Mouse (Mus musculus): ENCODE data around the gene Dync1h1.
A peak's percentile ranks its signal among the peaks of the same experiment; 100 is the strongest.
"Not testable (repeated sequence)": the region's sequence is repeated elsewhere in the genome, so short reads cannot be mapped to it uniquely, and the experiment has no call there.

Dync1h1 gene

GRCm38 (mm10) chr12:110696173-110696974 is 95.1 kb downstream of the Dync1h1 start:
- DNase-seq (ENCODE audit: low spot score), result peak; percentile 87

- no peak for DNase-seq (ENCODE audit: low spot score)
Observed at GRCm38 (mm10) chr12:110696975-110697400, 95.7 kb downstream of the Dync1h1 start.

- no peak for DNase-seq (ENCODE audit: low spot score)
Observed at GRCm38 (mm10) chr12:110697457-110697856, 96.2 kb downstream of the Dync1h1 start.

- DNase-seq (ENCODE audit: low spot score), result no peak
Observed at GRCm38 (mm10) chr12:110698080-110698479, 96.8 kb downstream of the Dync1h1 start.

- no peak for DNase-seq (ENCODE audit: low spot score)
Observed at GRCm38 (mm10) chr12:110698523-110699170, 97.4 kb downstream of the Dync1h1 start.

- no peak for DNase-seq (ENCODE audit: low spot score)
Observed at GRCm38 (mm10) chr12:110699171-110699547, 97.9 kb downstream of the Dync1h1 start.

GRCm38 (mm10) chr12:110700730-110701129 is 99.5 kb downstream of the Dync1h1 start:
- no peak for DNase-seq (ENCODE audit: low spot score)

GRCm38 (mm10) chr12:110701363-110701762 is 100.1 kb downstream of the Dync1h1 start:
- not testable (repeated sequence) for DNase-seq (ENCODE audit: low spot score)

- DNase-seq (ENCODE audit: low spot score), result no peak
Observed at GRCm38 (mm10) chr12:110702556-110702955, 101.3 kb downstream of the Dync1h1 start, which contains the start of gene Hsp90aa1. Gene Hsp90aa1 (minus strand): TSS chr12:110702728.

GRCm38 (mm10) chr12:110703008-110703471 is 101.8 kb downstream of the Dync1h1 start:
- DNase-seq (ENCODE audit: low spot score), result peak; percentile 73

- no peak for DNase-seq (ENCODE audit: low spot score)
Observed at GRCm38 (mm10) chr12:110703682-110704081, 102.4 kb downstream of the Dync1h1 start.

- not testable (repeated sequence) for DNase-seq (ENCODE audit: low spot score)
Observed at GRCm38 (mm10) chr12:110705419-110705818, 104.2 kb downstream of the Dync1h1 start.

GRCm38 (mm10) chr12:110706337-110707231 is 105.3 kb downstream of the Dync1h1 start:
- DNase-seq (ENCODE audit: low spot score), result no peak

- DNase-seq (ENCODE audit: low spot score), result no peak
Observed at GRCm38 (mm10) chr12:110707451-110707850, 106.2 kb downstream of the Dync1h1 start.

- DNase-seq (ENCODE audit: low spot score), result no peak
Observed at GRCm38 (mm10) chr12:110711270-110711669, 110.0 kb downstream of the Dync1h1 start.

GRCm38 (mm10) chr12:110713784-110714183 is 112.5 kb downstream of the Dync1h1 start:
- no peak for DNase-seq (ENCODE audit: low spot score)

- no peak for DNase-seq (ENCODE audit: low spot score)
Observed at GRCm38 (mm10) chr12:110714215-110714614, 113.0 kb downstream of the Dync1h1 start.

GRCm38 (mm10) chr12:110716004-110716403 is 114.8 kb downstream of the Dync1h1 start:
- DNase-seq (ENCODE audit: low spot score), result no peak
